Mouse (Mus musculus): ENCODE data around the gene Pard3b. TPM values are rescaled to one million over a fixed set of nuclear protein-coding genes. Genes with fewer than 3 reads are reported as not detected.

The Pard3b gene
- 0.41 and 0.44 TPM in 2 replicates for polyA plus RNA-seq (2012; rRNA removed)
- 1.4 and 2.1 TPM in 2 replicates for polyA plus RNA-seq (2014; fragmentation: Nextera tagmentation; extraction: Ambion mirVana)

GRCm38 (mm10) chr1:61638347-61639111, at the start of gene Pard3b:
Gene Pard3b (plus strand): TSS chr1:61638824.
- under 1% methylated on average over 59 of the region's 60 CpGs for WGBS (ENCODE audit: insufficient replicate concordance)
- Histone ChIP-seq H3K27ac (no peak within 1 kb of the TSS), H3K4me2 (ENCODE audit: low read depth) (peak within 1 kb of the TSS; percentile 71), H3K9ac (replicated peaks) (peak within 1 kb of the TSS; percentile 57), H3K9me3 (ENCODE audit: control insufficient read depth, low read length) (no peaks in the 10 kb centered on the region), H3K27me3 (ENCODE audit: control insufficient read depth, insufficient read depth, low read length) (no peaks in the 10 kb centered on the region), H3K4me3 (ENCODE audit: insufficient read depth in 1 of 2, low read depth in 2 of 2, low read length in 2 of 2) (peak within 1 kb of the TSS; percentile 65 to 67), H3K4me1 (replicated peaks; ENCODE audit: control insufficient read depth in 2 of 2, insufficient read depth in 2 of 2, low read length in 1 of 2) (peaks cover 0 to 4% of the 10 kb centered on the region in 2 experiments; a peak in 1 of 4 replicates), H3K36me3 (replicated peaks; ENCODE audit: control insufficient read depth, insufficient read depth, low read depth) (no peaks in the 10 kb centered on the region)
- peak; percentile 56; the same call in 1 of the 2 replicates for ATAC-seq (ENCODE audit: insufficient read depth)
- DNase-seq (ENCODE audit: low read depth in 3 of 3, low spot score in 3 of 3) = no peak
- no peak for TF ChIP-seq CTCF (IDR thresholded peaks at IDR 0.05; ENCODE audit: low read depth)
- no peak for TF ChIP-seq EP300 (IDR thresholded peaks at IDR 0.05; ENCODE audit: low read depth)

DNA sequence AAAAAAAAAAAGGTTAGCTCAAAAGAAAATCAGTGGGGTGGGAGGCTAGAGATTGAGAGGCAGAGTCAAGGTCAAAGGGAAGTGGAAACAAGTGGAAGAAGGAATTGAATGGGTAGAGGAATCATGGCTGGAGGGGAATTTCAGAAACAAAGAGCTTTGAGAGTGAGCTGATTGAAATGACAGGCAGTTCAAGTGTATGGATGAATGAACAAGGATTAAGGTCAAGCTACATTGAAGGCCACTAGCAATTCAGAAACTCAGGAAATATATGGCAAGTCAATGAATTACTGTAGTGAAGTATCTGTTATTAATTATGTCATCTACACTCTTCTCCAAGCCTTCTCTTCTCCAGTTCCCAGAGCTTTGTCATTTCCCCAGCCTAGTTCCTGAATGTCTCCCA, 22.4 kb upstream of the Pard3b start:
- H3K4me2 ChIP-seq (ENCODE audit: low read depth) = no peak overlapping the region
- ATAC-seq (ENCODE audit: insufficient read depth) (no peak), DNase-seq (ENCODE audit: low read depth in 3 of 3, low spot score in 3 of 3) (no peak)
- H3K4me3 ChIP-seq (ENCODE audit: insufficient read depth in 1 of 2, low read depth in 2 of 2, low read length in 2 of 2) = no peak overlapping the region
- TF ChIP-seq EP300 (IDR thresholded peaks at IDR 0.05; ENCODE audit: low read depth) (no peak), CTCF (IDR thresholded peaks at IDR 0.05; ENCODE audit: low read depth) (no peak)
- no peaks in the 10 kb centered on the region for H3K4me1 ChIP-seq (replicated peaks; ENCODE audit: control insufficient read depth in 2 of 2, insufficient read depth in 2 of 2, low read length in 1 of 2)
- H3K36me3 ChIP-seq (replicated peaks; ENCODE audit: control insufficient read depth, insufficient read depth, low read depth) = no peaks in the 10 kb centered on the region
- no peaks in the 10 kb centered on the region for H3K9me3 ChIP-seq (ENCODE audit: control insufficient read depth, low read length)
- H3K9ac ChIP-seq (replicated peaks) = no peak overlapping the region
- no peak overlapping the region for H3K27ac ChIP-seq
- no peaks in the 10 kb centered on the region for H3K27me3 ChIP-seq (ENCODE audit: control insufficient read depth, insufficient read depth, low read length)

DNA sequence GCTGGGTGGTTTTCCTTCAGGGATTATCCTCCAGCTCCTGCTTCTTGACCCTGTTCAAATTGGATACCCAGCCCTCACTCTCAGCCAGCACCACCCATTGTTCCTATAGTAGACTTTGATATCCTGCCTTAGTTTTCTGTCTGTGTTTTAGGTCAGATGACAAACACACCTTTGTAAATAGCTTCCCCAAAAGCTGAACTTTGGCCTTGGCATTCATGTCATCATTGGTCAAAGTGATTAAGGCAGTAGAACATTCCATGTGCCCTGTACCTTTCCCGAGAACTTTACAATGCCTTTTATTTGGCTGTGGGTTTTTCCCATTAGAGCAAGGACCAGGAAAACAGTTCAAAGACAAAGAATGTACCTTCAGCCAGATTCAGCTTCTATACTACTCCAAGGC, 18.0 kb upstream of the Pard3b start:
- no peaks in the 10 kb centered on the region for H3K36me3 ChIP-seq (replicated peaks; ENCODE audit: control insufficient read depth, insufficient read depth, low read depth)
- ATAC-seq (ENCODE audit: insufficient read depth) = no peak

DNA sequence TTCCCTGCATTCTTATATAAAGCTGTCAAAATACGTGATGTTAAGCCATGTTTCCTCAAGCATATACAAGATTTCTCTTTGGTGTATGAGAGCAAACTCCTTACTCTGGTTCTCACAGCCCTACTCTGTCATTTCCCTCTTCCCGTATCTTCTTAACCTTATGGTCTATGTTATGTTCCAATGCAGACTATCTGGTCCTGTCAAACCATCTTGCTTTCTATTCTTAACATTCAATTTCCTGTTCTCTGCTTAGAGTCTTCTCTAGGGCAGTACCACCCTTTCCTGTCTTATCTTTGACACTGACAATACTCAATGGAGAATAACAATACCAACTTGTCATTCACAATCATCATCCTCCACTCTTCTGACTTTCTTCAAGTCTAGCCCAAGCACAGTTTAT, 8.8 kb upstream of the Pard3b start:
- Histone ChIP-seq H3K27ac (no peak overlapping the region), H3K36me3 (replicated peaks; ENCODE audit: control insufficient read depth, insufficient read depth, low read depth) (no peaks in the 10 kb centered on the region), H3K4me1 (replicated peaks; ENCODE audit: control insufficient read depth in 2 of 2, insufficient read depth in 2 of 2, low read length in 1 of 2) (no peaks in the 10 kb centered on the region), H3K27me3 (ENCODE audit: control insufficient read depth, insufficient read depth, low read length) (no peaks in the 10 kb centered on the region), H3K9me3 (ENCODE audit: control insufficient read depth, low read length) (no peaks in the 10 kb centered on the region), H3K4me2 (ENCODE audit: low read depth) (no peak overlapping the region), H3K4me3 (ENCODE audit: insufficient read depth in 1 of 2, low read depth in 2 of 2, low read length in 2 of 2) (no peak overlapping the region), H3K9ac (replicated peaks) (no peak overlapping the region)
- DNase-seq (ENCODE audit: low read depth in 3 of 3, low spot score in 3 of 3) (no peak), ATAC-seq (ENCODE audit: insufficient read depth) (no peak)
- 10% methylated on average over 2 of the region's 2 CpGs for WGBS (ENCODE audit: insufficient replicate concordance)
- 0 out of 2 replicates have a peak, but pooled peaks have one; percentile 15 for TF ChIP-seq EP300 (IDR thresholded peaks at IDR 0.05; ENCODE audit: low read depth)
- no peak for TF ChIP-seq CTCF (IDR thresholded peaks at IDR 0.05; ENCODE audit: low read depth)

More for the DNA sequence above, 18.0 kb upstream of the Pard3b start:
- H3K4me2 ChIP-seq (ENCODE audit: low read depth) = no peak overlapping the region
- no peak for DNase-seq (ENCODE audit: low read depth in 3 of 3, low spot score in 3 of 3)
- no peak overlapping the region for H3K9ac ChIP-seq (replicated peaks)
- WGBS (ENCODE audit: insufficient replicate concordance) = 44% methylated on average over 1 of the region's 1 CpGs
- H3K4me3 ChIP-seq (ENCODE audit: insufficient read depth in 1 of 2, low read depth in 2 of 2, low read length in 2 of 2) = no peak overlapping the region
- H3K27me3 ChIP-seq (ENCODE audit: control insufficient read depth, insufficient read depth, low read length) = no peaks in the 10 kb centered on the region
- H3K27ac ChIP-seq = no peak overlapping the region
- no peak for TF ChIP-seq EP300 (IDR thresholded peaks at IDR 0.05; ENCODE audit: low read depth)
- no peak for TF ChIP-seq CTCF (IDR thresholded peaks at IDR 0.05; ENCODE audit: low read depth)
- no peaks in the 10 kb centered on the region for H3K9me3 ChIP-seq (ENCODE audit: control insufficient read depth, low read length)
- H3K4me1 ChIP-seq (replicated peaks; ENCODE audit: control insufficient read depth in 2 of 2, insufficient read depth in 2 of 2, low read length in 1 of 2) = no peaks in the 10 kb centered on the region
